Mouse (Mus musculus) E14TG2a.4 (cell line): Measurements from ENCODE around the gene Ccn5.

Experiments
- CTCF ChIP-seq: conservative IDR thresholded peaks from 2 replicates; pipeline ENCODE4 v1.5.1; 2014; ENCODE audit warnings: low read length
- NANOG ChIP-seq: IDR thresholded peaks from 2 replicates; pipeline ENCODE4 v1.6.1; 2014; ENCODE audit warnings: borderline replicate concordance, low read length, mixed read lengths

GRCm38 (mm10) chr2:163876830-163877498 is 56.3 kb downstream of the Ccn5 start:
- TF ChIP-seq CTCF (no peak), NANOG (no peak)
